ENCODE assay signal across 8 mouse cellular contexts in the genomic region with DNA sequence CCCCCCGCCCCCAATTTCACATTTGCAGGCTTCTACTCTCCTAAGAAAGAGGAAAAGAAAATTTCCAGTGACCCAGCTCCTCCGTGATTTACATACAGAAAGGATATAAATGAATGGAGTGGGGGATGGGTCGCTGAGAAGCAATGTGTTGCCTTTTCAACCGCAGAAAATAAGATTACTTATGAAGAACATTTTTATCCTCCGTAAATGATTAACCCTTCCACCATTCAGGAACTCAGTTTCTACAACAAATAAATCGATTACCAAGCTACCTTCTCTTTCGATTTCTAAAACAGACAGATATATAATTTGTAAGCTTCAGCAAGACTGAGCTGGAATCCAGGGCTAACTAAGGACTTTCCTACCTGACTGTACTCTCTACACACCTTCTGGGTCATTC. TPM values are rescaled to one million over a fixed set of nuclear protein-coding genes. Genes with fewer than 3 reads are reported as not detected.
DNase-seq lines count a peak whose midpoint lies in the region; ATAC-seq and TF ChIP-seq lines count a peak whose summit lies in the region.

No protein-coding gene starts in this region.

- H3K4me2 ChIP-seq in heart, postnatal 0 days (ENCODE audit: low read depth, low read length) = peak overlapping the region; percentile 56
- H3K4me2 ChIP-seq in intestine, embryonic 16.5 days (ENCODE audit: low read depth, low read length) = peak overlapping the region; percentile 63
- H3K4me2 ChIP-seq in midbrain, postnatal 0 days (ENCODE audit: low read depth, low read length, poor library complexity, severe bottlenecking) = peak overlapping the region; percentile 74

- H3K4me1 ChIP-seq in heart, postnatal 0 days (ENCODE audit: control insufficient read depth, insufficient read depth) = 0 out of 2 replicates have a peak, but pooled peaks cover 4% of the 10 kb centered on the region
- no peaks in the 10 kb centered on the region for H3K4me1 ChIP-seq in heart, adult 2 months (ENCODE audit: control insufficient read depth, insufficient read depth, low read length)
- H3K4me1 ChIP-seq in intestine, embryonic 16.5 days (ENCODE audit: control insufficient read depth, insufficient read depth, low read length) = peaks cover 3% of the 10 kb centered on the region; the same call in 1 of the 2 replicates
- H3K4me1 ChIP-seq in midbrain, postnatal 0 days (ENCODE audit: insufficient read depth, low read length) = no peaks in the 10 kb centered on the region
- H3K4me1 ChIP-seq in lung, adult 2 months (ENCODE audit: control insufficient read depth, insufficient read depth, low read length) = no peaks in the 10 kb centered on the region

- H3K4me3 ChIP-seq in heart, postnatal 0 days (ENCODE audit: low read depth, low read length) = peak overlapping the region; percentile 26; the same call in 1 of the 2 replicates
- H3K4me3 ChIP-seq in heart, adult 2 months = no peak overlapping the region
- H3K4me3 ChIP-seq in intestine, embryonic 16.5 days (ENCODE audit: low read length) = peak overlapping the region; percentile 42
- peak overlapping the region; percentile 49 for H3K4me3 ChIP-seq in midbrain, postnatal 0 days (ENCODE audit: low read depth, low read length)
- no peak overlapping the region for H3K4me3 ChIP-seq in lung, adult 2 months (replicated peaks; ENCODE audit: extremely low read depth, low read depth, low read length)

- no peak overlapping the region for H3K27ac ChIP-seq in heart, postnatal 0 days (ENCODE audit: low read depth)
- H3K27ac ChIP-seq in heart, adult 2 months = no peak overlapping the region
- no peak overlapping the region for H3K27ac ChIP-seq in intestine, embryonic 16.5 days (ENCODE audit: low read length)
- peak overlapping the region; percentile 79 for H3K27ac ChIP-seq in midbrain, postnatal 0 days (ENCODE audit: low read depth, low read length)

- no peak overlapping the region for H3K9ac ChIP-seq in heart, postnatal 0 days (replicated peaks; ENCODE audit: low read depth, low read length)
- H3K9ac ChIP-seq in heart, adult 2 months (ENCODE audit: low read depth, low read length) = no peak overlapping the region
- no peak overlapping the region for H3K9ac ChIP-seq in intestine, embryonic 16.5 days (ENCODE audit: low read depth, low read length)
- peak overlapping the region; percentile 77 for H3K9ac ChIP-seq in midbrain, postnatal 0 days (replicated peaks; ENCODE audit: low read length, poor library complexity, severe bottlenecking)

- WGBS in heart, postnatal 0 days = 16% methylated on average over 7 of the region's 7 CpGs
- 16% methylated on average over 7 of the region's 7 CpGs for WGBS in heart, adult 2 months
- 10% methylated on average over 7 of the region's 7 CpGs for WGBS in intestine, embryonic 16.5 days
- 6% methylated on average over 7 of the region's 7 CpGs for WGBS in midbrain, postnatal 0 days
- WGBS in lung, adult 2 months = 10% methylated on average over 7 of the region's 7 CpGs

- TF ChIP-seq EP300 in heart, postnatal 0 days (IDR thresholded peaks at IDR 0.05; ENCODE audit: low read depth) = no peak
- TF ChIP-seq EP300 in heart, adult 2 months (IDR thresholded peaks at IDR 0.05; ENCODE audit: insufficient read depth, low read depth, low read length) = no peak

- no peaks in the 10 kb centered on the region for H3K36me3 ChIP-seq in heart, postnatal 0 days (replicated peaks; ENCODE audit: control insufficient read depth, insufficient read depth, low read length)
- H3K36me3 ChIP-seq in heart, adult 2 months (ENCODE audit: control insufficient read depth, insufficient read depth, low read length) = no peaks in the 10 kb centered on the region
- no peaks in the 10 kb centered on the region for H3K36me3 ChIP-seq in intestine, embryonic 16.5 days (ENCODE audit: control insufficient read depth, insufficient read depth, low read length)
- no peaks in the 10 kb centered on the region for H3K36me3 ChIP-seq in midbrain, postnatal 0 days (ENCODE audit: insufficient read depth, low read length)

- TF ChIP-seq POLR2A in heart, adult 2 months (IDR thresholded peaks at IDR 0.05; ENCODE audit: insufficient read depth, low read depth, low read length) = no peak
- TF ChIP-seq POLR2A in lung, adult 2 months (IDR thresholded peaks at IDR 0.05; ENCODE audit: borderline replicate concordance, extremely low read depth, low read depth, low read length) = no peak

- intact Hi-C loops in heart, adult 2 months (cut with DNase I) = no loop called here

- no peak for ATAC-seq in heart, postnatal 0 days (ENCODE audit: insufficient read depth, low read depth)
- no peak for ATAC-seq in intestine, embryonic 16.5 days
- no peak for ATAC-seq in midbrain, postnatal 0 days (ENCODE audit: low FRiP score)
- ATAC-seq in megakaryocyte, adult 5-6 weeks (ENCODE audit: poor library complexity, severe bottlenecking) = no peak

- H3K27me3 ChIP-seq in heart, postnatal 0 days (ENCODE audit: control insufficient read depth, insufficient read depth, low read length) = peaks cover 28% of the 10 kb centered on the region
- H3K27me3 ChIP-seq in heart, adult 2 months (ENCODE audit: control insufficient read depth, insufficient read depth, low read length) = peaks cover 3% of the 10 kb centered on the region; the same call in 1 of the 2 replicates
- peaks cover 11% of the 10 kb centered on the region for H3K27me3 ChIP-seq in intestine, embryonic 16.5 days (replicated peaks; ENCODE audit: control insufficient read depth, insufficient read depth, low read length)
- H3K27me3 ChIP-seq in midbrain, postnatal 0 days (ENCODE audit: insufficient read depth, low read length) = no peaks in the 10 kb centered on the region

- no peak for TF ChIP-seq CTCF in heart, postnatal 0 days (IDR thresholded peaks at IDR 0.05; ENCODE audit: low read depth)
- no peak for TF ChIP-seq CTCF in heart, adult 2 months (IDR thresholded peaks at IDR 0.05)
- TF ChIP-seq CTCF in midbrain, postnatal 0 days (IDR thresholded peaks at IDR 0.05) = no peak
- no peak for TF ChIP-seq CTCF in lung, adult 2 months (IDR thresholded peaks at IDR 0.05; ENCODE audit: insufficient read depth, low read length)

- H3K9me3 ChIP-seq in heart, postnatal 0 days (replicated peaks; ENCODE audit: control insufficient read depth, low read length) = no peaks in the 10 kb centered on the region
- H3K9me3 ChIP-seq in intestine, embryonic 16.5 days (ENCODE audit: control insufficient read depth, low read length) = no peaks in the 10 kb centered on the region
- no peaks in the 10 kb centered on the region for H3K9me3 ChIP-seq in midbrain, postnatal 0 days (ENCODE audit: low read length)

- DNase-seq in heart, postnatal 0 days (ENCODE audit: low spot score) = no peak
- no peak for DNase-seq in heart, adult 2 months
- peak; percentile 14 for DNase-seq in embryo, embryonic 10.5 days (ENCODE audit: low spot score)
- peak; percentile 80 for DNase-seq in midbrain, postnatal 0 days (ENCODE audit: low spot score)
- DNase-seq in lung, adult 2 months = no peak
- DNase-seq in kidney, adult 18-20 months = no peak

- H3K79me2 ChIP-seq in heart, adult 2 months (replicated peaks; ENCODE audit: control insufficient read depth, insufficient read depth, low read length) = no peaks in the 10 kb centered on the region

RNA-seq across cellular contexts. Expression of a gene that starts 0.3 kb away (rescaled TPM):
- total RNA-seq in heart, postnatal 0 days (2014; rRNA removed; ENCODE audit: low replicate concordance) = not detected in 2 replicates
- polyA plus RNA-seq in heart, postnatal 0 days (2015; fragmentation: Nextera tagmentation; extraction: Ambion mirVana) = 0.05 and 0.10 TPM in 2 replicates
- not detected for total RNA-seq in heart, adult 2 months (2021)
- polyA plus RNA-seq in heart, adult 2 months (2012; rRNA removed) = not detected in 2 replicates
- polyA plus RNA-seq in intestine, embryonic 16.5 days (2015; fragmentation: Nextera tagmentation; extraction: Ambion mirVana) = 0.42 and 0.88 TPM in 2 replicates
- total RNA-seq in midbrain, postnatal 0 days (2014; rRNA removed) = 66.5 and 73.0 TPM in 2 replicates
- 50.8 and 52.3 TPM in 2 replicates for polyA plus RNA-seq in midbrain, postnatal 0 days (2015; fragmentation: Nextera tagmentation; extraction: Ambion mirVana)
- not detected in 2 replicates for total RNA-seq in megakaryocyte, adult 5-6 weeks (2015)
- total RNA-seq in megakaryocyte, adult 5-6 weeks (2017) = not detected in 2 replicates
- not detected in 2 replicates for polyA plus RNA-seq in lung, adult 2 months (2012; rRNA removed)

Comparison
In these comparisons a context has a peak if more than half of its experiments do, and no peak if none do; other contexts are left out.
1. H3K4me3 ChIP-seq: peak in heart, postnatal 0 days (single experiment), intestine, embryonic 16.5 days (single experiment) and midbrain, postnatal 0 days (single experiment); none in heart, adult 2 months (single experiment) and lung, adult 2 months (single experiment).
2. DNase-seq: peak in embryo, embryonic 10.5 days (single experiment) and midbrain, postnatal 0 days (single experiment); none in heart, postnatal 0 days (single experiment), heart, adult 2 months (0 of 2), lung, adult 2 months (single experiment) and kidney, adult 18-20 months (single experiment).
3. RNA of a gene that starts 0.3 kb away (polyA plus RNA-seq): 50.8 to 52.3 TPM in midbrain, postnatal 0 days; 0.42 to 0.88 TPM in intestine, embryonic 16.5 days, 0.05 to 0.10 TPM in heart, postnatal 0 days, not detected in heart, adult 2 months and not detected in lung, adult 2 months; every median in the first group is over 10 times any median in the second.
4. Peak in every context shown above with its lines, with median percentiles within 50 percentile points of each other: H3K4me2 ChIP-seq.